Mouse (Mus musculus): ENCODE results near the gene Gm20816.
"Not testable (repeated sequence)": the region's sequence is repeated elsewhere in the genome, so short reads cannot be mapped to it uniquely, and the experiment has no call there.

Gene Gm20816

GRCm38 (mm10) chrY:68537655-68538054, at the start of gene Gm20816:
Gene Gm20816, plus strand, starts transcription at chrY:68537955.
- not testable (repeated sequence) for DNase-seq (ENCODE audit: low spot score)

Measured in ovary, postnatal 10 days (tissue).